Mouse (Mus musculus) kidney, embryonic 15.5 days (tissue): Measurements from ENCODE around the gene Cfl2. TPM values are rescaled to one million over a fixed set of nuclear protein-coding genes. Genes with fewer than 3 reads are reported as not detected.

Experiments
- ATAC-seq: fragments of 200-750 bp; cut with Nextera tagmentation; replicated peaks from 2 replicates; pipeline ENCODE4 v1.8.0; 2017; ENCODE audit warnings: moderate TSS enrichment; ENCODE audit not compliant: low FRiP score
- H3K27ac ChIP-seq: fragments of 300-500 bp; sonication (generic); 2 replicates; pipeline ENCODE4 v1.5.1; 2015; ENCODE audit warnings: mild to moderate bottlenecking, inconsistent platforms
- H3K27me3 ChIP-seq: fragments of 300-500 bp; sonication (generic); 2 replicates; pipeline ENCODE4 v1.6.1; 2015; ENCODE audit warnings: inconsistent platforms
- H3K36me3 ChIP-seq: fragments of 300-500 bp; sonication (generic); 2 replicates; pipeline ENCODE4 v1.6.1; 2015; ENCODE audit warnings: inconsistent platforms
- H3K4me1 ChIP-seq: fragments of 300-500 bp; sonication (generic); 2 replicates; pipeline ENCODE4 v1.6.1; 2015; ENCODE audit warnings: inconsistent platforms
- H3K4me2 ChIP-seq: fragments of 300-500 bp; sonication (generic); 2 replicates; pipeline ENCODE4 v1.6.1; 2015; ENCODE audit warnings: moderate library complexity, mild to moderate bottlenecking, inconsistent platforms
- H3K4me3 ChIP-seq: fragments of 300-500 bp; sonication (generic); replicated peaks from 2 replicates; pipeline ENCODE4 v1.5.1; 2015; ENCODE audit warnings: mild to moderate bottlenecking, inconsistent platforms
- H3K9ac ChIP-seq: fragments of 300-500 bp; sonication (generic); 2 replicates; pipeline ENCODE4 v1.6.1; 2015; ENCODE audit warnings: mild to moderate bottlenecking, inconsistent platforms
- H3K9me3 ChIP-seq: fragments of 300-500 bp; sonication (generic); replicated peaks from 2 replicates; pipeline ENCODE4 v1.6.1; 2016; ENCODE audit warnings: inconsistent platforms
- WGBS: fragments of 180-500 bp; shearing (Covaris S2); methylation state at CpG from one replicate; pipeline ENCODE4 v1.1.7; 2015; ENCODE audit warnings: mixed read lengths; 5-methylcytosine and 5-hydroxymethylcytosine counted together
- polyA plus RNA-seq: library from polyadenylated mRNA; unstranded; fragments of >200 nt; fragmentation: Nextera tagmentation; extraction: Ambion mirVana; gene quantifications from 2 replicates; pipeline ENCODE4 v1.2.1, GENCODE M21; 2015

Gene Cfl2
- polyA plus RNA-seq, 1 experiment from 2014 or later, result 192 TPM

GRCm38 (mm10) chr12:54825202-54825601, 37.5 kb downstream of the Cfl2 start:
- H3K9ac ChIP-seq, result no peak overlapping the region
- H3K27ac ChIP-seq, result no peak overlapping the region
- WGBS, result 97% methylated on average over 3 of the region's 3 CpGs
- no peaks in the 10 kb centered on the region for H3K9me3 ChIP-seq
- H3K27me3 ChIP-seq, result no peaks in the 10 kb centered on the region
- H3K4me2 ChIP-seq, result no peak overlapping the region
- H3K4me3 ChIP-seq, result no peak overlapping the region
- H3K4me1 ChIP-seq, result 0 out of 2 replicates have a peak, but pooled peaks cover 3% of the 10 kb centered on the region
- no peaks in the 10 kb centered on the region for H3K36me3 ChIP-seq
- no peak for ATAC-seq

- no peaks in the 10 kb centered on the region for H3K36me3 ChIP-seq
- 59% methylated on average over 4 of the region's 4 CpGs for WGBS
- 0 out of 2 replicates have a peak, but pooled peaks cover 3% of the 10 kb centered on the region for H3K4me1 ChIP-seq
- H3K27me3 ChIP-seq, result no peaks in the 10 kb centered on the region
- H3K9me3 ChIP-seq, result no peaks in the 10 kb centered on the region
- ATAC-seq, result no peak
- no peak overlapping the region for H3K9ac ChIP-seq
- H3K4me2 ChIP-seq, result no peak overlapping the region
- H3K27ac ChIP-seq, result no peak overlapping the region
- no peak overlapping the region for H3K4me3 ChIP-seq
Measured at GRCm38 (mm10) chr12:54822836-54823426, 39.7 kb downstream of the Cfl2 start.

- Histone ChIP-seq H3K4me3 (no peak overlapping the region), H3K36me3 (no peaks in the 10 kb centered on the region), H3K9ac (no peak overlapping the region), H3K9me3 (no peaks in the 10 kb centered on the region), H3K27ac (no peak overlapping the region), H3K4me2 (no peak overlapping the region), H3K4me1 (0 out of 2 replicates have a peak, but pooled peaks cover 3% of the 10 kb centered on the region), H3K27me3 (no peaks in the 10 kb centered on the region)
- 45% methylated on average over 2 of the region's 2 CpGs for WGBS
- no peak for ATAC-seq
Measured at GRCm38 (mm10) chr12:54820684-54821161, 42.0 kb downstream of the Cfl2 start.

- Histone ChIP-seq H3K27ac (no peak overlapping the region), H3K4me3 (no peak overlapping the region), H3K9ac (no peak overlapping the region), H3K4me1 (0 out of 2 replicates have a peak, but pooled peaks cover 3% of the 10 kb centered on the region), H3K9me3 (no peaks in the 10 kb centered on the region), H3K27me3 (no peaks in the 10 kb centered on the region), H3K36me3 (no peaks in the 10 kb centered on the region), H3K4me2 (no peak overlapping the region)
- ATAC-seq, result no peak
- 67% methylated on average over 6 of the region's 6 CpGs for WGBS
Measured at GRCm38 (mm10) chr12:54819181-54819935, 43.3 kb downstream of the Cfl2 start.

GRCm38 (mm10) chr12:54810142-54810541, 52.5 kb downstream of the Cfl2 start:
- ATAC-seq, result no peak; the same call in 1 of the 2 replicates
- 41% methylated on average over 2 of the region's 2 CpGs for WGBS
- no peak overlapping the region for H3K4me3 ChIP-seq
- no peaks in the 10 kb centered on the region for H3K27me3 ChIP-seq
- H3K9ac ChIP-seq, result no peak overlapping the region
- H3K9me3 ChIP-seq, result no peaks in the 10 kb centered on the region
- H3K36me3 ChIP-seq, result no peaks in the 10 kb centered on the region
- H3K4me1 ChIP-seq, result peaks cover 20% of the 10 kb centered on the region
- no peak overlapping the region for H3K27ac ChIP-seq
- H3K4me2 ChIP-seq, result no peak overlapping the region

Other genes starting within 250 kb of the Cfl2 start
- 192 and 214 TPM in 2 replicates for gene Sptssa, start 206.3 kb downstream of the Cfl2 start, polyA plus RNA-seq
- gene Eapp, start 167.0 kb downstream of the Cfl2 start, polyA plus RNA-seq, result 61.6 and 63.3 TPM in 2 replicates
- 186 and 200 TPM in 2 replicates for gene Snx6, start 67.2 kb downstream of the Cfl2 start, polyA plus RNA-seq
- gene Gm20403, start 123.7 kb upstream of the Cfl2 start, polyA plus RNA-seq, result not detected in 2 replicates
- 25.8 and 26.7 TPM in 2 replicates for gene Baz1a, start 151.5 kb upstream of the Cfl2 start, polyA plus RNA-seq
- 38.2 and 40.1 TPM in 2 replicates for gene 2700097O09Rik, start 217.2 kb upstream of the Cfl2 start, polyA plus RNA-seq
- 165 and 189 TPM in 2 replicates for gene Srp54a, start 217.4 kb upstream of the Cfl2 start, polyA plus RNA-seq